Mouse (Mus musculus) myocyte (in vitro differentiated cells): ENCODE data around the gene Mettl5.

Experiments
- E2F4 ChIP-seq: IDR thresholded peaks from one replicate; pipeline ENCODE4 v1.6.1; 2011; ENCODE audit warnings: mild to moderate bottlenecking, control low read depth, moderate library complexity; ENCODE audit not compliant: insufficient read depth
- MAX ChIP-seq: IDR thresholded peaks from one replicate; pipeline ENCODE4 v1.6.1; 2011; ENCODE audit warnings: low read depth, mild to moderate bottlenecking, control low read depth
- MYOD1 ChIP-seq, 3 experiments: IDR thresholded peaks; one replicate each; pipeline ENCODE4 v1.6.1; 2011; ENCODE audit warnings: control low read depth in 2 of 3, low read depth in 2 of 3, mild to moderate bottlenecking in 2 of 3, moderate library complexity in 1 of 3; ENCODE audit not compliant: insufficient read length in 2 of 3, control insufficient read depth in 1 of 3
- POLR2A ChIP-seq: IDR thresholded peaks from one replicate; pipeline ENCODE4 v1.6.1; 2011; ENCODE audit warnings: low read depth, mild to moderate bottlenecking, control low read depth, moderate library complexity; ENCODE audit not compliant: insufficient read length
- REST ChIP-seq: IDR thresholded peaks from one replicate; pipeline ENCODE4 v1.6.1; 2011; ENCODE audit warnings: mild to moderate bottlenecking, control low read depth, moderate library complexity; ENCODE audit not compliant: insufficient read depth, insufficient read length
- TCF3 ChIP-seq: IDR thresholded peaks from one replicate; pipeline ENCODE4 v1.6.1; 2011; ENCODE audit warnings: low read depth, control low read depth; ENCODE audit not compliant: insufficient read length

GRCm38 (mm10) chr2:69890843-69891242, 5.4 kb upstream of the Mettl5 start:
- TF ChIP-seq POLR2A (no peak), MAX (no peak), MYOD1 (IDR thresholded peaks at IDR 0.05; ENCODE audit: control insufficient read depth in 1 of 3, insufficient read length in 2 of 3, low read depth in 2 of 3) (no peak), REST (no peak), E2F4 (no peak), TCF3 (no peak)
